Mouse (Mus musculus) brain, adult 2 months (tissue): Measurements from ENCODE around the gene Il4i1.

Experiments
- DNase-seq: peaks from one replicate; pipeline ENCODE4 v3.0.0; 2011; ENCODE audit warnings: low read depth, low spot score

The Il4i1 gene

DNA sequence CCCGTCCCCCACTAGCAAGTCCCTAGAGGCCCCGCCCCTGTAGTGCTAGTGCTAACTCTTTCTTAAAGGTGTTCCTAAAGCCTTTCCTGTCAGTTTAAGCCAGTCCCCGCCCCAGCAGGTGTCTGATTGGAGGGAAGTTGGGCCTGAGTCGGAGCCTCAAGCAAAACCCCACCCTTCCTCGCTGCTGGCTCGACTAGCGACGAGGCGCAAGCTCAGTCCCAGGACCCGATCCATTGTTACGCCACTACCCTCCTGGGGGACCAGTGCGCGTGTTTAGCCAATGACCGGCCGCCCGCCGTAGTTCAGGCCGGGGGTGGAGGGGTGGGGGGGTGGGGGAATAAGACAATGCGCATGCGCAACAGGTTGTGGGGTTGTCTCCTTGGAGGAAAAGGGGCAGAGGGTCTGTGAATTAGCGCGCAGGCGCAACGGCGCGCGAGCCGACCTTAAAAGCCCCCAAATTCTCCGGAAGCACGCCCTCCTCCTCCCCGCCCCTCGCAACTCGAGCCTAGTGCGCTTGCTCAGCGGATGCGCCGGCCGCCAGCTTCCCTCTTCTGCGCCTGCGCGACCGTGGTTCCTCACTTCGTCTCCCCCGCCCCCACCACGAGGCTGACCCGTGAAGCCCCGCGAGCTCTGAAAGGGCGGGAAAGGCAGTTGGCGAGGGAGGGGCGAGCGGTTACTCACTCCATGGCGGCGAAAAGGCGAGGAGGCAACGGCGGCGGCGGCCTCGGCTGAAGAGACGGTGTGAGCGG is at the start of gene Il4i1, which contains the start of gene Nup62:
TSS of gene Il4i1 (plus strand) at position 667 of the 749 bp plus-strand sequence.
TSS of gene Nup62 (plus strand) at position 368 of the 749 bp plus-strand sequence.
- DNase-seq, result peak; percentile 99

DNA sequence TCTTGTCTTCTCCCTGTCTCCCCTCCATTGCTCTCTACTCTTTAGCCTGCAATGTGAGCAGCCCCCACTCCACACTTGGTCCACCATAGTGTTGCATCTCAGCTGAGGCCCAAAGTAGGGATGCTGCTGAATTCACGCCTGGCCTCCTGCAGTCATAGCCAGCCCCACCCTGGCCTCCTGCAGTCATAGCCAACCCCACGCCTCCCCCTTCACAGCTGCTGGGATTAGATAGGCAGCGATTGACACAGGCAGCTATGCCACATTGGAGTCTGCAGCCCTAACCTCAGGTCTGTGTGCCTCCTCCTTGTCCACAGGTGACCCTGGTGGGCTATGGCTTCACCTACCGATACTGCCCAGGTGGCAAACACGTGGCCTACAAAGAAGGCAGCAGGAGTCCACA is 48.1 kb upstream of the Il4i1 start:
- DNase-seq, result no peak

DNA sequence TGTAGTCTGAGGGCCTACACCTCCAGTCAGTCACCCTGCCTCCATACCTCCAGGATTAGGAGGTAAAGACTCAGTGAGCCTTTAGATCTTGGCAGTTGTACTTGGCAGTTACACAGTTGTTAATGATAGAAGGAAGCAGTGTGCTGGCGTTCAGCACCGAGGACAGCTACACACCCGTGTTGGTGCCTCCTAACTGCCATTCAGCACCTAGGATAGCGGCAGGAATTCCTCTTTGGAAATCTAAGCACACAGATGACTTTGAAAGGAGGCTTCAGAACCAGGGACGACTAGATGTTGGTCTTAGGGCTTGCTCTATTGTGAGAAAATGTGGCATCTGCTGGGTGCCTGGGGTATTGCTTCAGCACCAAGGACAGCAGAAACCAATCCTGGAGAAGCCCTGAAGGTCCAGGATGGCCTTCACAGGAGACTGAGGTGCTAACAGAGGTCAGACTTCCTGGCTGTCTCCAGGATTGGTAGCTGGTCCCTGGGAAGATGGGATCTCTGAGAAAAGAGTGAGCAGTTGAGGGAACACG is 46.1 kb upstream of the Il4i1 start:
- peak; percentile 26 for DNase-seq

DNA sequence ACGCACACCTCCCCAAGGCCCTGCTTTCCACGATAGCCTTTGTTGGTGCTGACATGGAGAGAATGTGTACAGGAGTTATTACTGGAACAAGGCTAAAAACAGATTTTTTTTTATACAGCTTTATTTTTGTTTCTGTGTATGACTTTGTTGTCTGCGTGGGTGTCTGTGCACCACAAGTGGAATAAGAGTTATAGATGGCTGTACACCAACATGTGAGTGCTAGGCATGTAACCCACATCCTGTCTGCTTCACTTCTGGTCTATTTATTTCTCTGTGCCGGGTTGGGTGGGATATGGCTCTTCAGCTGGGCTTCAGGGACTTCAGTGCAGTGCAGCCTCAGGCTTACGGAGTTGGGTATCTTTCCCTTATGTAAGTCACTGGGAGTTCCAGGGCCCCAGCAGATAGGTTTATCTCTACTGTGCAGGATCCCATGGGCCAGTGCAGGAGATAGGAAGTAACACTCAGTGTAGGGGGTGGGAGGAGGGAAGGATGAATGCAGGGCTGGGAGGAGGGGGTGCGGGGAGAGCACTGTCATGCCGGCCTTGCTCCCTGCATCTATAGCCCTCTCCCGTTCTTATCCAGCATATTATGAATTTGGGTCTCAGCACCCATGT is 43.5 kb upstream of the Il4i1 start:
- peak; percentile 35 for DNase-seq

DNA sequence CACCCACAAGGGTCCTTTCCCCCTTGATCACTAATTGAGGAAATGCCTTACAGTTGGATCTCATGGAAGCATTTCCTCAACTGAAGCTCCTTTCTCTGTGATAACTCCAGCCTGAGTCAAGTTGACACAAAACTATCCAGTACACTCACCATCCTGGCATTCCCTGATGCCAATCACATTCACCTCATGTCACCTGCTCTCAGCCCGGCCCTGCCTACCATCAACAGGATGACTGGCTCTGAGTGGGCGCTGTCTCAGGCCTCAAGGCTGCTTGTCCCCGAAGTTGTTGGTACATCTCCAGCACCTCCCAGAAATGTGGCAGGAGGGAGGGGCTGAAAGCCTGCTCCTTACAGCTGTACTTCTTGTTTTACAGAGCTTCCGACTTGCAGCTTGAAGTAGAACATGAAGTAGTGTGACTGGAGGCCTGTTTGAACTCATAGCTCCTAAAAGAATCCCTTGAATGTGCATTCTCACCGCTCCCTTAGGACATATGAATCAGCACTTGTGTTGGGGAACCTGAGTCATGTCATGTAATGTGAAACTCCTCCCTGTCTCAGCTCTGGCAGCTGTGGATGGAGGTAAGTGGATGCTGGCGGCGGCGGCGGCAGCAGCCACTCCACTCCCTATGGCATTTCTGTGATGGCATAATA is 39.2 kb upstream of the Il4i1 start:
- DNase-seq, result peak; percentile 36

DNA sequence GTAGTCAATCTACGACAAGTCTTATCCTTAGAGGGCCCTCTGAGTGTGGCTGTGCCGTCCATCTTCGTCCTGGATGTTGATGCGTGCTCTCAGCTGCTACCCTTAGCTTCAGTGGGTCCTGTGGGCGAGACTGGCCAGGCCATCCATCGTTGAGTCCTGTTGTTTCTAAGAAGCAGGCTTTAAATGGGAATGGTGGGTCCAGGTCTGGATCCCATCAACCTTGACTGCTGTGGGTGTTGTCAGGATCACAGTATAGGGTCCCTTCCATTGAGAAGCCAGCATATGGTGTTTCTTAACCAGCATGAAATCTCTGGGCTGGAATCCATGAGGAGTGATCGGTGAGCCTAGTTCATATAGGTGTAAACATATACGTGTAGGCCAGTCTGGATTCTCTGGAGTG is 36.1 kb upstream of the Il4i1 start:
- no peak for DNase-seq

DNA sequence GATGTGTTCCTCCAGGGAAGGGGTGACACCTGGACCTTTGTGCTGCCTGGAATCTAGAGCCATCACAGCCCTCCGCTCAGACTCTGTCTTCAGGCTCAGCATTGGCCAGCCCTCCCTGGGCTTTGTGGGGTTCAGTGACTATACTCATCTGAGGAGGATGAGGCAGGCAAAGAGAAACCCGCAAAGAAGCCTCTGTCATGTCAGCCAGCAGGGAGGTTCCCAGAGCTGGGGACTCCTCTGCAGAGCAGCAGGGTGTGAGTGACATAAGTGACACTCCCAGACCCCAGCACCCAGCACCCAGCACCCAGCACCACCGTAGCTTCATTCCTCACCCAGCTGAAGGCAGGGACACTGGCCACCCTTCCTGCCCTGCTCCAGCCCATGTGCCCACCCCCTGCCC is 26.7 kb upstream of the Il4i1 start:
- no peak for DNase-seq

DNA sequence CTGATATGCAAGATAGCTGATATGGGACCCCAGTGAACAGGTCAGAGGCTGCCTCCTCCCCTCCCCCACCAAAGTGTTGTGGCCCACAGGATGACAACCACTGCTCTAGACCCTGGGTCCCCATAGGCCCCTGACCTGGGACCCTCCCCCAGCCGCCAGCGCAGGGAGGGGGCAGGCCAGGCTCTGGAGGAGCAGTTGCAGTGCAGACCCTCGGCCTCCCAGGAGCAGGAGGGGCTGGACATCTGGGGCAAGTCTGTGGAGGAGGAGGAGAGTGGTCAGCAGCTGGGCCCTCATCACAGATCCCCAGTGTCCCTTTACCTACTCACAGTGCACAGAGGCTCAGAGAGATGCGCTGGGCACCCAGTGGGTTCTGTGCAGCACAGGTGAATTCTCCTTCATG is 26.1 kb upstream of the Il4i1 start:
- DNase-seq, result no peak

DNA sequence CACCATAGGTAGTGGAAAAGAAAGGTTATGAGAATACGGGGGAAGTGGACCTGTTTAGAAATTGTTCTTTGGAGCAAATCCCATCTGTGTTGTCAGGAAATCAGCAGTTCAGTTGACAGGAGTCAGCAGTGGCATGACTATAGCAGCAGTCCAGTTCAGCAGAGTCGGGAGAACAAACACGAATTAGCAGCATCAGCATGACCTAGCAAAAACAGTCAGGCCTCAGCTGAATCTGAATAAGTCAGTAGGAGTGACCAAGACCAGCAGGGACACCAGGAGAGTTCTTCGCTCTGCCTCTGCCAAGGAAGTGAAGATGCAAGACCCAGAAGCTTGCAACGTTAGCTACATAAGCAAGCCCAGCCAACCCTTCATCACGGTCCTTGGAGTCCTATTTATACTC is 23.4 kb upstream of the Il4i1 start:
- no peak for DNase-seq

DNA sequence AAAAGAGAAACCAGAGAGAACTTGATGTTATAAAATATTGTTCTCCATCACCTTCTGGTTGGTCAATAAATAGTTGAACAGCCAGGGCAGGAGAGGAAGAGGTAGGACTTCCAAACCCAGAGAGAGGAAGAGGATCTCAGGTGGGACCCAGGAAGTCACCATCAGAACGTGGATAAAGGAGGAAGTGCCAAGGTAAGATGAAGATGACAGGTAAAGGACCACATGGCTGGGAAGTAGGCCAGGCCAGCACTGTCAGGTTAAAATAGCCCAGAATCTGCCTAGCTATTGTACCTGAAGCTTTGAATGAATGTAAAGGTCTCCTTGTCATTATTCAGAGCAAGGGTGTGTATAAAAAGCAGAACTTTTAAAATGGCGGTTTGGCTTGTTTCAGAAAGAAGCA is 7.3 kb upstream of the Il4i1 start:
- no peak for DNase-seq

DNA sequence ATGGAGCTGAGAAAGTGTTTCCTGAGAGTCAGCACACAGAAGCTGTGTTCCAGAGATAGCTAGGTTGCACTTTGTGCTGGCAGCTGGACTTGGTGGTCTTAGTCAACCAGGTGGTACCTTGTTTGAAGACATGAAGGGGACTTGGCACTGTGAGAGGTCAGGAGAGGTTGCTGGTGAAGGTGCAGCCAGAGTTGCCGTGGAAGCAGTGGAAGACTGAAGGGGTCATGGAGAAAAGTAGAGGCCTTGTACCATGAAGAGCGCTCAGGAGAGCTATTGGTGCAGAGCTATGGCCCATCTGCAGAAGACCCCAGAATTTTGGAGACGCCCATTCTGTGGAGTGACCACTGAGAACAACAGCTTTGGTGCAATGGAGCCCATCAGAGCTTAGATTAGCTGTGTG is 6.7 kb upstream of the Il4i1 start:
- DNase-seq, result no peak

DNA sequence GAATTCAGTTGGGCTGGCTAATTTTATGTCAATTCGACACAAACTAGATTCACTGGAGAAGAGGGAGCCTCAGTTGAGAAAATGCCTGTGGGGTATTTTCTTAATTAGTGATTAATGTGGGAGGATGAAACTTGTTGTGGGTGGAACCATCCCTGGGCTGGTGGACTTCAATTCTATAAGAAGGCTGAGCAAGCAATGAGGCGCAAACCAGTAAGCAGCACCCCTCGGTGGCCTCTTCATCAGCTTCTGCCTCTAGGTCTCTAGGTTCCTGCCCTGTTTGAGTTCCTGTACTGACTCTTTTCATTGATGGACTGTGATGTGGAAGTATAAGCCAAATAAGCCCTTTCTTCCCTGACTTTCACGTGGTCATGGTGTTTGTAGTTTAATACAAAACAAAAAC is 5.8 kb upstream of the Il4i1 start:
- no peak for DNase-seq

DNA sequence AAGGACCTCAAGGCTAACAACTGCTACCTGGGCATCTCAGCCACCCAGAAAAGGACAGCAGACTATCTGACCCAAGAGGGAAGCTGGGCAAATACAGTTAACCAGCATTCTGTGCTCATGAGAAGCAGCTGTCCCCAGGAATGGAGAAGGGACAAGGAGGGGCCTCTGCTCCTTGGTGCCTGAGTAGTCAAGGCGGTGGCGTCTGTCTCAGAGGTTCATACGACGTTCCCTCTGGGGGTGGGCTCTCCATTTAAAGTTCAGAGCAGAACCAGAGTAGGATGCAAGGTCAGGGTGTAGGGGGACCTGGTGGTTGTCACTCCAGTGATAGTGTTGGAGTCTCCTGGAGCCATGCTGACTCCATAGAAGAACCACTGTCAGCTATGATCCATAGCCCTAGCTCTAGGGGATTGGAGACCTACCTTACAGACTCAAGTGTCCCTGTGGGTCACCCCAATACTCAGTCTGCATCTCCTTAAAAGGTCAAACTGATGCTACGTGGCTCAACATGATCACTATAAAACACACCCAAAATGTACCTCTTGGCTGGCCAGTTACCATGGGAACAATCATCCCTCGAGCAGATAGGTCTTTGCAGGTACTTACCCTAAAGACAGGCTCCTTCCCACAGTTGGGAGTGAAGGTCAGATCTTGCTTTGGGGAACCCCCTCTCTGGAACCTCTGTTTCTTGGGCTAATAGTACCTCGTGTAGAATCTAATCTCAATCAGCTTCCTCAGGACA is 5.2 kb upstream of the Il4i1 start:
- no peak for DNase-seq

DNA sequence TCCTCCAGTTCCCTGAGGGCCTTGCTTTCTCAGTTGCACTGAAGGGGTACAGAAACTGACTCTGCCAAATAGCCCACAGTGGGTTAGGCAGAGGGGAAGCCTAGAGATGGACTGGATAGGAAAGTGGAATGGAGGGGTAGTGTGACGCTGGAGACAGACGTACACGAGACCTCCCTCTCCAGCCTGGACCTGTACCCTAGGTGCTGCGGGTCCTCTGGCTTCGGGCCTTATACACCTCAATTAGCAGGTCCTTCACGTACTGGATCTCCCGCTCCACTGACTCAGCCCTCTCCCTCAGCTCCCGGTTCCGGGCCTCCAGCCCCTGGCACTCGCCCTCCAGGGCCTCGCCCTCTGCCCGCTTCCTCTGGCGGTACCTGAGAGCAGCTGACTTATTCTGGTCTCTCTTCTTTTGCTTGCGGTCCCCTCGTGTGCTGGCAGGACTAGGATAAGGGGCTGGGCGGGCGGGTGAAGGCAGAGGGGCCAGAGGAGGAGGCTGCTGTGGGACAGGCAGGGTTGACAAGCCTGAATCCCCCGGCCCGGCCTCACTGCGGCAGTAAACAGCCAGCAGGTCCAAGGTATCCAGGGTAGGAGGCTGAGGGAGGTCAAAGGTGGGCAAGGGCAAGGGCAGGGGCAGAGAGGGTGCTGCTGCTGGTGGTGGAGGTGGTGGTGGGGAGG is 3.4 kb upstream of the Il4i1 start:
- no peak for DNase-seq

DNA sequence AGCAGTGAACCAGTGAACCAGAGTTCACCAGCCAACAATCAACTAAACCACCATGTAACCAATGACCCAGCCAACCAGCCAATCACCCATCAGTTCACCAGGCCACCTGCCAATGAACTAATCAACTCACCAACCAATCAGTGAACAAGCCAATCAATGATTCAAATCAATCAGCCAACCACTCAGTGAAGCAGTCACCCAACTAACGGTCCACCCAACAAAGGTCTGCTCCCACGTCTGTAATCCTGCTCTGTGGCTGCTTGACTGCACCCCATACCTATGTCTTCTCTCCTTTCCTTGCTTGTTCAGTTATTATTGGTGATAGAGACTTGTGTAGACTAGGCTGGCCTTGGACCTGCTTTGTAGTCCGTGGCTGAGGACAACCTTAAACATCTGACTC is 2.2 kb upstream of the Il4i1 start:
- DNase-seq, result no peak

DNA sequence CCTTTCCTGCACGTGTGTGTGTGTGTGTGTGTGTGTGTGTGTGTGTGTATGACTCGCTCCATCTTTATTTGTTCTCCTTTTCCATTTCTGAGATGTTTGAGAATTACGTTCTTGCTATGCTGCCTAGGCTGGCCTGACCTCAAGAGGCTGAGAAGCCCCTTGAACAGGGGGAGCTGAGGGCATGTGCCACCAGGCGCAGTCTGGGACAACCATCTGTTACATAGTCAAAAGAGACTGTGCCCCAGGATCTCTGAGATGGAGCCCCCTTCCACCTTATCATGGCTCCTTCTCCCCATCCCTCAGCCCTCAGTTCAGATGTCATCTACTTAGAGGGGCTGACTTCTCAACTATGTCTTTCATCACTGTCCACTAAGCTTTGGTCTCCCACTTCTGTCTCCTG is 1.8 kb upstream of the Il4i1 start:
- no peak for DNase-seq

DNA sequence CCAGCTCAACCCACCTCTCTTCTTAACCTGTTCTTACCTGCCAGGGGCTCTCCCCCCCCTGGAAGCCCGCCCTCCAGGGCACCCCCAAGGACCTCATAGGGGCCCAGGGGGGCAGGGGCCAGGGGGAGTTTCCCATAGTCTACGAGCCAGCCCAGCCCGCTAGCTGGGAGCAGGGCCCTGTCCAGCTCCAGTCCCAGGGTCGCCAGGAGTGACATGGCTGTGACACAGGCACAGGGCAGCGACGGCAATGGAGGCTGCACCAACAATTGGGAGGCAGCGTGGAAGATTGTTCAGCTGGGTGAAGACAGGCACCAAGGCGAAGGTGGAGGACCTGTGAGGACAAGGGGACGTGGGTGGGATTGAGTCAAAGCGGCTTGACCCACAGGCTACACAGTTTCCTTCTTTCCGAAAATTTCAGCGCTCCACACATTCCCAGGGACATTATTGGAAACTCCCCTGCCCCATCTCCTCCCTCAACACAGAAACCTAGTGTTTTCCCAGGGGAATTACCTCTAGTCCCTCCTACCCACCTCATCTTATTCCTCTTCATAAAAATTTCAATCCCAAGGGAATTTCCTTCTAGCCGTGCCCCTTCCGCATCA is 1.1 kb upstream of the Il4i1 start:
- no peak for DNase-seq

DNA sequence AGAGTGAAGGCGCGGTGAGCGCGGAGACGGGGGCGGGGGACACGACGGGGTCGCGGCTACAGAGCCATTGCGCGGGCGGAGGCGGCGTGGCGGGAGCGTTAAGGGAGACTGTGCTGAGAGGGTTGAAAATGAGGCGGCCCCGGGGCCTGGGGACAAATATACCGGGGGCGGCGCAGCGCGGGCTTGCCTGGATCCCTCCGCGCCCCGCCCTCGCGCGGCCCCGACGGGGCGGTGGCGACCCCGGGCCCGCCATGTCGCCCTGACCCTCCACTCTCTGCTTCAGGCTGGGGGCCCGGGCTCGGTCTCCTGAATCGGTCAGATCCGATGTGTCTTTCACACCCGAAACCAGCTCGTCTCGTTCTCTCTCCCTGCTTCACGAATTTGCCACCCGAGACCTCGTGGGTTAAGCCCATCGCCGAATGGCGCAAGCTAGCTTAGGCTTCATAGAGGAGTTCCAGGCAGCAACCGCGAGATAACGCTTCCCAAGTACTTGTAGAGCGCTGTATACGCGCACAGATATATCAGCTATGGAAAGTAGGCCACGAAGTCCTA is 359 bp downstream of the Il4i1 start, which contains the start of gene Atf5:
TSS of gene Atf5 (minus strand) at position 189 of the 552 bp plus-strand sequence.
- DNase-seq, result peak; percentile 61

DNA sequence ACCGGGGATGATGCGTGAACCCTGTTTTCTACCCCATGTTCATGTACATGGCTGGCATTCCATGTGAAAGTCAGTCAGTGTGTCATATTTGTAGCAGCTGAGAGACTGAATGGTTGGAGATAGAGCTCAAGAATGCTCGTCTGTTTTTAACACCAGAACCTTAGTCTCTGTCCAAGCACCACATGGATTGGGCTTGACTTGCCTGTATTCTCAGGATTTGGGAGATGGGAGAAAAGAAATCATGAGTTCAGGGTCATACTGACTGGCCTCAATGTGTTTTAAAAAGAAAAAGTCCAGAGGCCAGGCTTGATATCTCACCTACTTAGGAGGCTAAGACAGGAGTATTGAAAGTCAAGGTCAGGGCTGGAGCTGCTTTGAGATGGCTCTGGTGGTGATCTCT is 1.3 kb downstream of the Il4i1 start:
- no peak for DNase-seq

DNA sequence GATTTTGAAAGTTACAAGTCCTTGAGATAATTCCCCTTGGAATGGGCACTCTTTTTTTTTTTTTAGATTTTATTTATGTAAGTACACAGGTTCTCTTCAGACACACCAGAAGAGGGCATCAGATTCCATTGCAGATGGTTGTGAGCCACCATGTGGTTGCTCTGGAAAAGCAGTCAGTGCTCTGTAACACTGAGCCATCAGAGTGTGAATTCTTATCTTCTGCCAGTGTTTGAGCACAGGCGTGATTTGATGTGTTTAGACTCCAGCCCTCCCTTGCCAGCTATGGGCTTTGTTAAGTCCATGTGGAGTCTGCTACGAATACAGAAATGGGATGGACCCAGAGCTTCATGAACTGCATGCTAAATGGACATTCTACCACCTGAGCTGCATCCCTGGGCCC is 2.0 kb downstream of the Il4i1 start:
- peak; percentile 77 for DNase-seq
